Mouse (Mus musculus): ENCODE results near the gene Nelfe. TPM values are rescaled to one million over a fixed set of nuclear protein-coding genes. Genes with fewer than 3 reads are reported as not detected.

The Nelfe gene
- polyA plus RNA-seq, 1 experiment from 2014 or later = 78.9 TPM

DNA sequence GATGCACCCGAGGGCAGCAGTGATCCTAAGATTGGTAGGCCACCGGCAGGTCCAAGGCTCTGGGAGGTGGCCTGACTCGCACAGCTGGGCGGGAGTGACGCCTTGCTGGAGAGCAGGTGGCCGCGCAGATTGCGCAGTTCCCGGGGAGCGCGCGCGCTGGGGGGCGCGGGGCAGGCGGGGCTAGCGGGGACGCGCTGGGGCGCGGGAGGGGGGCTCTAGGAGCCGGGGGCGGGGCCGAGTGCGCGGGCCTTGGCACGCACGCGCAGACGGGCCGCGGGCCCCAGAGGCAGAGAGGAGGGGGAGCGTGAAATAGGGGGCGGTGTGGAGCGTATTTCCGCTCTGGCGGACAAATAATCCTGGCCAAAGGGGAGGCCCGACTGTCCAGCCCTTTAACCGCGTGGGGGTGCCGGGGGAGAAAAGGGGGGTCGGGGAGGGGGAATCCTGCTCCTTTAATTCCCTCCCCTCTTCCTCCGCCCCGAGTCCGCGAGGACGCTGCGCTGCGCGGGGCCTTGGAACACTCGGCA, 43.9 kb downstream of the Nelfe start:
- ATAC-seq (ENCODE audit: low read depth) = peak; percentile 87
- Histone ChIP-seq H3K4me2 (ENCODE audit: low read depth, low read length) (peak overlapping the region; percentile 82), H3K9ac (replicated peaks; ENCODE audit: low read depth, low read length) (peak overlapping the region; percentile 92), H3K4me3 (ENCODE audit: low read depth, low read length) (peak overlapping the region; percentile 79), H3K9me3 (ENCODE audit: control insufficient read depth, low read length) (no peaks in the 10 kb centered on the region), H3K27me3 (ENCODE audit: control insufficient read depth, insufficient read depth, low read length) (no peaks in the 10 kb centered on the region), H3K4me1 (ENCODE audit: control insufficient read depth, insufficient read depth, low read length) (peaks cover 32% of the 10 kb centered on the region), H3K36me3 (ENCODE audit: control insufficient read depth, insufficient read depth, low read length) (no peaks in the 10 kb centered on the region), H3K27ac (ENCODE audit: low read depth, low read length) (peak overlapping the region; percentile 90)
- 3% methylated on average over 32 of the region's 51 CpGs for WGBS

DNA sequence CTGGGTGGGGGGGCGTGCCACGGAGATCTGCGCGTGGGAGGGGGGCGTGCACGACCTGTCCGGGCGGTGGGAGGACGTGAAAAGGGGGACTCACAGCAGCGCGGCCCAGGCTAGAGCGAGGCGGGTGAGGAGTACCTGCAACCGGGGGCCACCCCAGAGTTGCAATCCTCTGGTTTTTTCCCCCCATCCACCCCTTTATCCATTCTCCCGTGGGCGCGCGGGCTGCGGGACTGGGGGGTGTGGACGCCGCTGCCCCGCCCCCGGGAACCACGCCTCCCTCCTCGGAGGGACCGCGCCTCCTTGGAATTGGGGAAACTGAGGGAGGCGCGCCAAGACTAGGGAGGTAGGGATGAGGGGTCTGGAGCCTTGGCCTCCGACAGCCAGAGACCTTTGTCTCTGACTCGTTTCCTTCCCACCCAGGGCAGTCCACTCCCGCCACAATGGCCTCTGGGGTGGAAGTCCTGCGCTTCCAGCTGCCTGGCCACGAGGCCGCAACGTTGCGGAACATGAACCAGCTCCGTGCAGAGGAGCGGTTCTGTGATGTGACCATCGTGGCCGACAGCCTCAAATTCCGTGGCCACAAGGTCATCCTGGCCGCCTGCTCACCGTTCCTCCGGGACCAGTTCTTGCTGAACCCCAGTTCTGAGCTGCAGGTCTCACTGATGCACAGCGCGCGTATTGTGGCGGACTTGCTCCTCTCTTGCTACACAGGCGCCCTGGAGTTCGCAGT, 44.8 kb downstream of the Nelfe start:
- Histone ChIP-seq H3K4me1 (ENCODE audit: control insufficient read depth, insufficient read depth, low read length) (peaks cover 32% of the 10 kb centered on the region), H3K9ac (replicated peaks; ENCODE audit: low read depth, low read length) (peak overlapping the region; percentile 92), H3K4me3 (ENCODE audit: low read depth, low read length) (peak overlapping the region; percentile 79), H3K9me3 (ENCODE audit: control insufficient read depth, low read length) (no peaks in the 10 kb centered on the region), H3K27me3 (ENCODE audit: control insufficient read depth, insufficient read depth, low read length) (no peaks in the 10 kb centered on the region), H3K4me2 (ENCODE audit: low read depth, low read length) (peak overlapping the region; percentile 82), H3K36me3 (ENCODE audit: control insufficient read depth, insufficient read depth, low read length) (no peaks in the 10 kb centered on the region), H3K27ac (ENCODE audit: low read depth, low read length) (peak overlapping the region; percentile 90)
- ATAC-seq (ENCODE audit: low read depth) = peak; percentile 41
- WGBS = 9% methylated on average over 39 of the region's 51 CpGs

DNA sequence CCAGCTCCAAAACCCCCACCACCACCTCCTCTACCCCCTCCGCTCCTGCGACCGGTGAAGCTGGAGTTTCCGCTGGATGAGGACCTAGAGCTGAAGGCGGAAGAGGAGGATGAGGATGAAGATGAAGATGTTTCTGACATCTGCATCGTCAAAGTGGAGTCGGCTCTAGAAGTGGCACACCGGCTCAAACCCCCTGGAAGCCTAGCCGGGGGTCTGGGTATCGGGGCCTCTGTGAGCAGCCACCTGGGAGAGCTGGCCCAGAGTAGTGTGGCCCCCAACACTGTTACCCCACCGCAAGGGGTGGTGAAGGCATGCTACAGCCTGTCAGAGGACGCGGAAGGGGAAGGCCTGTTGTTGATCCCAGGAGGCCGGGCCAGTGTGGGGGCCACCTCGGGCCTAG, 45.5 kb downstream of the Nelfe start:
- peak overlapping the region; percentile 90; the same call in 1 of the 2 replicates for H3K27ac ChIP-seq (ENCODE audit: low read depth, low read length)

DNA sequence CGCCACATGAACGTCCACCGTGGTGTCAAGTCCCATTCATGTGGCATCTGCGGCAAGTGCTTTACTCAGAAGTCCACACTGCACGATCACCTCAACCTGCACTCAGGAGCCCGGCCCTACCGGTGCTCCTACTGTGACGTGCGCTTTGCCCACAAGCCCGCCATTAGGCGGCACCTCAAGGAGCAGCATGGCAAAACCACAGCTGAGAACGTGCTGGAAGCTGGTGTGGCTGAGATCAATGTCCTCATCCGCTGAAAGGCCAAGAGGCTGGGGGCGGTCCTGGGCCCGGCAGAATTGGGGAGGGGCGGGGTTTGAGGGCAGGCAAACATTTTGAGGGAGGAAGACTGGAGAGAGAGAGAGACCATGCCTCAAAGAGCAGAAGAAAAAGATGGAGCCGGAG, 46.2 kb downstream of the Nelfe start:
- H3K4me2 ChIP-seq (ENCODE audit: low read depth, low read length) = peak overlapping the region; percentile 82; the same call in 1 of the 2 replicates
- H3K27ac ChIP-seq (ENCODE audit: low read depth, low read length) = no peak overlapping the region
- no peak overlapping the region; the same call in 1 of the 2 replicates for H3K4me3 ChIP-seq (ENCODE audit: low read depth, low read length)
- peaks cover 37% of the 10 kb centered on the region for H3K4me1 ChIP-seq (ENCODE audit: control insufficient read depth, insufficient read depth, low read length)
- H3K9me3 ChIP-seq (ENCODE audit: control insufficient read depth, low read length) = no peaks in the 10 kb centered on the region
- no peak for ATAC-seq (ENCODE audit: low read depth)
- H3K9ac ChIP-seq (replicated peaks; ENCODE audit: low read depth, low read length) = no peak overlapping the region
- H3K36me3 ChIP-seq (ENCODE audit: control insufficient read depth, insufficient read depth, low read length) = no peaks in the 10 kb centered on the region
- 89% methylated on average over 17 of the region's 17 CpGs for WGBS
- no peaks in the 10 kb centered on the region for H3K27me3 ChIP-seq (ENCODE audit: control insufficient read depth, insufficient read depth, low read length)

More for the DNA sequence above, 45.5 kb downstream of the Nelfe start:
- Histone ChIP-seq H3K9ac (replicated peaks; ENCODE audit: low read depth, low read length) (peak overlapping the region; percentile 92), H3K4me2 (ENCODE audit: low read depth, low read length) (peak overlapping the region; percentile 82), H3K27me3 (ENCODE audit: control insufficient read depth, insufficient read depth, low read length) (no peaks in the 10 kb centered on the region), H3K4me1 (ENCODE audit: control insufficient read depth, insufficient read depth, low read length) (peaks cover 37% of the 10 kb centered on the region), H3K9me3 (ENCODE audit: control insufficient read depth, low read length) (no peaks in the 10 kb centered on the region), H3K4me3 (ENCODE audit: low read depth, low read length) (peak overlapping the region; percentile 79), H3K36me3 (ENCODE audit: control insufficient read depth, insufficient read depth, low read length) (no peaks in the 10 kb centered on the region)
- 86% methylated on average over 15 of the region's 15 CpGs for WGBS
- no peak for ATAC-seq (ENCODE audit: low read depth)

DNA sequence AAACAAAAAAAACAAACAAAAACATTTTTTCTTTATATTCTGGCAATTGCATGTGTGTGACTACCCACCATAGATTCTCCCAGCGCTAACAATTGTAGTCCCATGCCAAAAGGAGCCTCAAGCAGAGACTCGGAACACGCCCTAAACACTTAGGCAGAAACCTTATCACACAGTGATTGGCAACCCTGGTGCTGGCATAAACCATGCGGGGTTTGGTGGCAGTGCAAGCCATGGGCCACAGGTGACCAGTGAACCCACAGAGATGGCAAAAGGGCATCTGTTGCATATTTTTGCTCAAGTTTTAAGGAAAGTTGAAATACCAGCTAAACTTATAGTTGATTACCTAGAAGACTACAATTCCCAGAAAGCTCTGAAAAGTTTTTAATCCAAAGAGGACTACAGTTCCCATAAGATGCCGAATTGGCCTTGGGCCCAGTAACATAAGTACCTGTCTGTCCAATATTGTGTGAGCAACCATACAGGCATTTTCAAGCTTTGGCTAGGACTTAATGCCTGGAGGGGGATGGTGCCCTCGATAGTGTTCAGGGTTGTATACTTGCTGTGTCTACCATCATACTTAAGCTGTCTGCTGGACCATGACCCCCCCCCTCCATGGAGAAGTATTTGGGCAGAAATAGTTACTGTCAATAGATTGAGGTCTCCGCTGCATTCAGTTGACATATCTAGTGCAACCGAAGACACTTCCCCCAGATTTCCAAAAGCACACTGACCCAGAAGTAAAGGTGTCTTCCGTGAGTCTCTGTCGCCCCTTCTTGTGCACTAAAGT, 47.4 kb downstream of the Nelfe start:
- Histone ChIP-seq H3K4me2 (ENCODE audit: low read depth, low read length) (peak overlapping the region; percentile 97), H3K36me3 (ENCODE audit: control insufficient read depth, insufficient read depth, low read length) (peaks cover 6% of the 10 kb centered on the region), H3K9ac (replicated peaks; ENCODE audit: low read depth, low read length) (peak overlapping the region; percentile 98), H3K27me3 (ENCODE audit: control insufficient read depth, insufficient read depth, low read length) (no peaks in the 10 kb centered on the region), H3K27ac (ENCODE audit: low read depth, low read length) (peak overlapping the region; percentile 97), H3K4me1 (ENCODE audit: control insufficient read depth, insufficient read depth, low read length) (peaks cover 37% of the 10 kb centered on the region), H3K9me3 (ENCODE audit: control insufficient read depth, low read length) (no peaks in the 10 kb centered on the region), H3K4me3 (ENCODE audit: low read depth, low read length) (peak overlapping the region; percentile 82)
- no peak for ATAC-seq (ENCODE audit: low read depth)
- 25% methylated on average over 10 of the region's 10 CpGs for WGBS

DNA sequence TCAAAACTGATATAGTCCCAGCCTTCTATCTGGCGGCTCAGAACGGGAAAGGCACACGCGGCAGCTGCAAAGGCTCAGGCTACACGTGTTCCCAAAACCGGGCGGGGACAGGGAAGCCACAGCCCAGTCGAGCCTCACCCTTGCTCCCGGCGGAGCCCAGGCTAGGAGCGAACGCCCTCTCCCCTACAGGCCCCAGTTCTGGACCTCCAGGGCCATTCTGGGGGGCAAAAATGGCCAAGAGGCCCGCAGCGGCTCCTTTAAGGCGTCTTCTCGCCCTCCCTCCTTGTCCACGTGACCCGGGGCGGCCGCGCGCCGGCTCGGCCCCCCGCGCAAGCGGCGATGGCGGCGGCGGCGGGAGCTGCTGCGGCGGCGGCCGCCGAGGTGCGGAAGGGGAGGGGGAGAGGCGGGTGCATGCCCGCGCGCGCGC, 48.0 kb downstream of the Nelfe start, which contains the start of the genes C2 and Ehmt2:
Gene C2, minus strand, starts transcription at position 106 of the 427 bp plus-strand sequence.
Gene Ehmt2, plus strand, starts transcription at position 310 of the 427 bp plus-strand sequence.
- H3K4me3 ChIP-seq (ENCODE audit: low read depth, low read length) = peak within 1 kb of the TSS; percentile 82
- peaks cover 37% of the 10 kb centered on the region for H3K4me1 ChIP-seq (ENCODE audit: control insufficient read depth, insufficient read depth, low read length)
- H3K27me3 ChIP-seq (ENCODE audit: control insufficient read depth, insufficient read depth, low read length) = no peaks in the 10 kb centered on the region
- under 1% methylated on average over 25 of the region's 44 CpGs for WGBS
- peak within 1 kb of the TSS; percentile 97 for H3K27ac ChIP-seq (ENCODE audit: low read depth, low read length)
- peak; percentile 10 for ATAC-seq (ENCODE audit: low read depth)
- no peaks in the 10 kb centered on the region for H3K9me3 ChIP-seq (ENCODE audit: control insufficient read depth, low read length)
- peak within 1 kb of the TSS; percentile 98 for H3K9ac ChIP-seq (replicated peaks; ENCODE audit: low read depth, low read length)
- H3K4me2 ChIP-seq (ENCODE audit: low read depth, low read length) = peak within 1 kb of the TSS; percentile 97
- H3K36me3 ChIP-seq (ENCODE audit: control insufficient read depth, insufficient read depth, low read length) = peaks cover 11% of the 10 kb centered on the region

DNA sequence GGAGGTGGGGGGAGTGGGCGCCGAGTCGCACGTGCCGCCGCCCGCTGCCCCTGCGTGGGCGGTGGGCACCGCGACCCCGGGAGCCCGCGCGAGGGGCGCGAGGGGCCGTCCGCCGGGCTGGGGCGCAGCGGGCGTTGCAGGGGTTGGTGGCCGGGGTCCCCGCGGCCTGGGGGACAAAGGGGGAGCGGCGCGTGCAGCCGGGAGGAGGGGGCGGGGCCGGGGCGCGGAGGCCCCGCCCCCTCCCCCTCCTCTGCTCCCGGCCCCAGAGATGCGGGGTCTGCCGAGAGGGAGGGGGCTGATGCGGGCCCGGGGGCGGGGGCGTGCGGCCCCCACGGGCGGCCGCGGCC, 48.5 kb downstream of the Nelfe start:
- Histone ChIP-seq H3K36me3 (ENCODE audit: control insufficient read depth, insufficient read depth, low read length) (peaks cover 11% of the 10 kb centered on the region), H3K27ac (ENCODE audit: low read depth, low read length) (peak overlapping the region; percentile 97), H3K9ac (replicated peaks; ENCODE audit: low read depth, low read length) (peak overlapping the region; percentile 98), H3K9me3 (ENCODE audit: control insufficient read depth, low read length) (no peaks in the 10 kb centered on the region), H3K4me1 (ENCODE audit: control insufficient read depth, insufficient read depth, low read length) (peaks cover 34% of the 10 kb centered on the region), H3K27me3 (ENCODE audit: control insufficient read depth, insufficient read depth, low read length) (no peaks in the 10 kb centered on the region), H3K4me3 (ENCODE audit: low read depth, low read length) (peak overlapping the region; percentile 82), H3K4me2 (ENCODE audit: low read depth, low read length) (peak overlapping the region; percentile 97)
- 0 out of 2 replicates have a peak, but pooled peaks have one; percentile 3 for ATAC-seq (ENCODE audit: low read depth)
- WGBS = 0% methylated on average over 6 of the region's 47 CpGs

DNA sequence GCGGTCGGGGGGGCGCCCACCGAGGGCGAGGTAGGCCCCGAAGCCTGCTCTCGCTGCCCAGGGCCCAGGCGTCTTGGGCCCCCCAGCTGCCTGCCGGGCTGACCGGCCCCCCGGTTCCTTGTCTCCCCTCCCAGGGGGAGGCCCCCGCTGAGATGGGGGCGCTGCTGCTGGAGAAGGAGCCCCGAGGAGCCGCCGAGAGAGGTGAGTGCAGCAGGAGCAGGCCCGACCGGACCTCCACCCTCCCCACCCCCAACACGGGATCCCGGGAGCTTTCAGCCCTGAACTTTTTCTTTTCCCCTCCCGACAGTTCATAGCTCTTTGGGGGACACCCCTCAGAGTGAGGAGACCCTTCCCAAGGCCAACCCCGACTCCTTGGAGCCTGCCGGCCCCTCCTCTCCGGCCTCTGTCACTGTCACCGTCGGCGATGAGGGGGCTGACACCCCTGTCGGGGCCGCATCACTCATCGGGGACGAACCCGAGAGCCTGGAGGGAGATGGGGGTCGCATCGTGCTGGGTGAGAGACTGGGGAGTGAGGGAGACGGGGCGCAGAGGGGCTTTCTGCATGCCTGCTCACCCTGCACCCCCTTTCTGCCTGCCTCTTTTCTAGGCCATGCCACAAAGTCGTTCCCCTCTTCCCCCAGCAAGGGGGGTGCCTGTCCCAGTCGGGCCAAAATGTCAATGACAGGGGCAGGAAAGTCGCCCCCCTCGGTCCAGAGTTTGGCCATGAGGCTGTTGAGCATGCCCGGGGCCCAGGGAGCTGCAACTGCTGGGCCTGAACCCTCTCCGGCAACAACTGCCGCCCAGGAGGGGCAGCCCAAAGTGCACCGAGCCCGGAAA, 49.1 kb downstream of the Nelfe start:
- no peaks in the 10 kb centered on the region for H3K9me3 ChIP-seq (ENCODE audit: control insufficient read depth, low read length)
- 0% methylated on average over 33 of the region's 45 CpGs for WGBS
- peak overlapping the region; percentile 97 for H3K27ac ChIP-seq (ENCODE audit: low read depth, low read length)
- H3K27me3 ChIP-seq (ENCODE audit: control insufficient read depth, insufficient read depth, low read length) = no peaks in the 10 kb centered on the region
- peak overlapping the region; percentile 82 for H3K4me3 ChIP-seq (ENCODE audit: low read depth, low read length)
- peak overlapping the region; percentile 98 for H3K9ac ChIP-seq (replicated peaks; ENCODE audit: low read depth, low read length)
- peak; percentile 9; the same call in 1 of the 2 replicates for ATAC-seq (ENCODE audit: low read depth)
- H3K4me2 ChIP-seq (ENCODE audit: low read depth, low read length) = peak overlapping the region; percentile 97
- H3K4me1 ChIP-seq (ENCODE audit: control insufficient read depth, insufficient read depth, low read length) = peaks cover 32% of the 10 kb centered on the region
- peaks cover 11% of the 10 kb centered on the region for H3K36me3 ChIP-seq (ENCODE audit: control insufficient read depth, insufficient read depth, low read length)
